Mouse (Mus musculus) liver, postnatal 0 days (tissue): ENCODE data around the gene Dcst2.

ENCODE experiments used
- CTCF ChIP-seq: sonication (generic); IDR thresholded peaks from 2 replicates; pipeline ENCODE4 v1.5.1; 2016; ENCODE audit warnings: antibody characterized with exemption, low read depth
- EP300 ChIP-seq: IDR thresholded peaks from 2 replicates; pipeline ENCODE4 v1.6.1; 2016; ENCODE audit warnings: antibody characterized with exemption, low read depth, mild to moderate bottlenecking

DNA sequence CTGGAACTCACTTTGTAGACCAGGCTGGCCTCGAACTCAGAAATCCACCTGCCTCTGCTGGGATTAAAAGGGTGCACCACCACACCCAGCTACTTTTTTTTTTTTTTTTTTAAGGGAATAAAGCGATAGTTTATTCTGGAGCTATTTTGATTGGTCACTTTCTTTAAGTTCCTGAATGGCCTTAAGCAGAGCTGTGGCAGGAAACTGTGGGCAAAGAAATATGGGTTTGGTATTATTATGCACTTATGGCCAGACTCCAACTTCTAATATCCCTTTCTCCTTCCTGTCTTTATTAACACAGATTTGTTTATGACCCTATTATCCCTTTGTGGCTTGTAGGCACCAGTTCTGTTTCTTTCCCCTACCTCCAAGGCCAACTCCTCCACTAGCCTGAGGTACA lies 58.6 kb downstream of the Dcst2 start:
- no peak for TF ChIP-seq CTCF
- no peak for TF ChIP-seq EP300
